Mouse (Mus musculus): ENCODE results near the gene Rab26.

Rab26 gene

GRCm38 (mm10) chr17:24479431-24479830, 54.6 kb downstream of the Rab26 start:
- DNase-seq (ENCODE audit: extremely low read depth, low read depth, low spot score): no peak

- no peak for DNase-seq (ENCODE audit: extremely low read depth, low read depth, low spot score)
Measured at GRCm38 (mm10) chr17:24478663-24479380, 55.2 kb downstream of the Rab26 start, which contains the start of gene Mlst8. Gene Mlst8, minus strand, starts transcription at chr17:24479078.

- DNase-seq (ENCODE audit: extremely low read depth, low read depth, low spot score): no peak
Measured at GRCm38 (mm10) chr17:24477985-24478600, 55.9 kb downstream of the Rab26 start.

Measured in fat pad, adult 2 months (tissue).